Mouse (Mus musculus): ENCODE measurements at regions not wholly inside any gene's neighbourhood (a gene's known extent, or its start where the extent isn't known, plus 50 kb on each side); places are given as distances from the start of the nearest gene placed in this dataset.

DNA sequence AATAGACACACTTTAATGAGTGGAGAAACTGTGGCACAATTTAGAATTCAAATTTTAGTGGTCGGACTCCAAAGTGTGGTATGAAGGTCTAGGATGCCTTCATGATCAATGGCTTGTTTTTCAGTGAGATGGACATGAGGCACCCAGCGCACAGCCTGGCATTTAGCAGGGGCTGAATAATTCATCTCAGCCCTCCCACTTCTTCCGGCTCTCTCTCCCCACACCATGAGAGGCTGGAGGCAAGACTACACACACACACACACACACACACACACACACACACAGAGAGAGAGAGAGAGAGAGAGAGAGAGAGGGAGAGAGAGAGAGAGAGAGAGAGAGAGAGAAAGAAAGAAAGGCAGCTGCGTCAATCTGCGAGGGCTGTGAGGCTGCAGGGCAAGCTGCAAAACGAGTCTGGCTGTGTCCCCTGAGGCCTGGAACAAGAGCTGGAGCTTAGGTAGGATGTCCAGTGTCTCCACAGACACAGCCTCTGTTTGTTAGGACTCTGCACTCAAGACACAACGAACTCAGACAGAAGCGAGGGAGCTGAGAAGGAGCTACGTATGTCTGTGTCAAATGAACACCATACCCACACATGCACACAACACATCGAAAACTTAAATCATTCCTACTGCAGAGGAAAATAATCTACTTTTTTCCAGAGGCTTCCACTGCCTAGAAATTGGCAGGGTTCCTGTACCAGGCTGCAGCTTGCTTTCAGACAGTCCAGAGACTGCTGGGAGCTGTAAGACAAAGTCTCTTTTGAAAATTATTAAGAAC lies 295.8 kb downstream of the Gm11361 start:
- no peak overlapping the region for H3K27ac ChIP-seq (ENCODE audit: insufficient read depth, low read depth)
- dilution Hi-C loops (cut with MboI; ENCODE audit: extremely low pct_ligation_motif_present, extremely low pct_unique_long_range_greater_than_20kb, low sequenced_read_pairs): no loop called here

DNA sequence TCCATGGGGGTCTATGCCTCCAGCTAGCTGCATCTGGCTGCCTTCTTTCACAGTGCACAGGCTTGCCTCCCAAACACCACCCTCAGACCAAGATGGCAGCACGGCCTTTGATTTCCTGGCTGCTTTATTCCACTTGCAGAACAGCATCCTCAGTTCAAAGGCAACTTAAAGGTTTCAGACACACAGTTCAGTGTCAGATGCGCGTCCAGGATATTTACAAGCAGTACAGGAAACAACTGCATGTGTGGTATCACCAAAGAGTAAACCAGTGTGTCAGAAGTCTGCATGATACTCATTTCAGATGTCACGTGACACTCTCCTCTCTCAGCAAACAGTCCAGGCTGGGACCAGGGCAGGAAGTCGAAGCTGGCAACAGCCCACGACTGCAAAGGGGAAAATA lies 294.2 kb downstream of the Gm11361 start:
- Histone ChIP-seq H3K27ac (ENCODE audit: insufficient read depth, low read depth) (no peak overlapping the region), H3K4me3 (replicated peaks in 1 of 3; ENCODE audit: low read depth in 2 of 3, low read length in 2 of 3, poor library complexity in 1 of 3) (no peak overlapping the region), H3K4me1 (ENCODE audit: control insufficient read depth in 1 of 2, insufficient read depth in 2 of 2) (peaks cover 0 to 16% of the 10 kb centered on the region in 2 experiments; a peak in 2 of 4 replicates), H3K36me3 (replicated peaks in 1 of 2; ENCODE audit: control insufficient read depth in 1 of 2, insufficient read depth in 1 of 2, low read length in 1 of 2) (no peaks in the 10 kb centered on the region), H3K9ac (ENCODE audit: insufficient read depth, low read depth) (no peak overlapping the region), H3K4me2 (ENCODE audit: insufficient read depth, low read depth, poor library complexity, severe bottlenecking) (no peak overlapping the region), H3K27me3 (replicated peaks) (no peaks in the 10 kb centered on the region), H3K79me2 (replicated peaks; ENCODE audit: control insufficient read depth, extremely low read depth, insufficient read depth, poor library complexity, severe bottlenecking) (no peaks in the 10 kb centered on the region), H3K9me3 (replicated peaks; ENCODE audit: low read length) (no peaks in the 10 kb centered on the region)
- dilution Hi-C loops (cut with MboI; ENCODE audit: extremely low pct_ligation_motif_present, extremely low pct_unique_long_range_greater_than_20kb, low sequenced_read_pairs): no loop called here
- TF ChIP-seq TCF12 (IDR thresholded peaks at IDR 0.05; ENCODE audit: low read depth, low read length): no peak
- TF ChIP-seq BHLHE40 (IDR thresholded peaks at IDR 0.05; ENCODE audit: low read depth, low read length): 0 out of 2 replicates have a peak, but pooled peaks have one; percentile 5
- peak; percentile 48 for TF ChIP-seq USF1 (IDR thresholded peaks at IDR 0.05; ENCODE audit: low read depth, low read length)
- peak; percentile 44 for TF ChIP-seq USF2 (conservative IDR thresholded peaks at IDR 0.05; ENCODE audit: low read depth, low read length)
- no peak for TF ChIP-seq ZC3H11A (IDR thresholded peaks at IDR 0.05; ENCODE audit: low read depth, low read length)
- no peak for TF ChIP-seq POLR2AphosphoS2 (IDR thresholded peaks at IDR 0.05; ENCODE audit: low read depth, low read length)
- no peak for TF ChIP-seq ETS1 (conservative IDR thresholded peaks at IDR 0.05; ENCODE audit: low read depth, low read length)
- in situ Hi-C loops (cut with MboI; ENCODE audit: low pct_ligation_motif_present, low pct_unique_long_range_greater_than_20kb, low sequenced_read_pairs): no loop called here
- no peak for DNase-seq (ENCODE audit: extremely low read depth)

More for the DNA sequence above, 295.8 kb downstream of the Gm11361 start:
- no peak overlapping the region for H3K9ac ChIP-seq (ENCODE audit: insufficient read depth, low read depth)
- H3K9me3 ChIP-seq (replicated peaks; ENCODE audit: low read length): no peaks in the 10 kb centered on the region
- in situ Hi-C loops (cut with MboI; ENCODE audit: low pct_ligation_motif_present, low pct_unique_long_range_greater_than_20kb, low sequenced_read_pairs): no loop called here
- H3K4me1 ChIP-seq (ENCODE audit: control insufficient read depth in 1 of 2, insufficient read depth in 2 of 2): peaks cover 0 to 17% of the 10 kb centered on the region in 2 experiments; a peak in 2 of 4 replicates
- no peak overlapping the region for H3K4me2 ChIP-seq (ENCODE audit: insufficient read depth, low read depth, poor library complexity, severe bottlenecking)
- H3K27me3 ChIP-seq (replicated peaks): no peaks in the 10 kb centered on the region
- H3K79me2 ChIP-seq (replicated peaks; ENCODE audit: control insufficient read depth, extremely low read depth, insufficient read depth, poor library complexity, severe bottlenecking): no peaks in the 10 kb centered on the region
- DNase-seq (ENCODE audit: extremely low read depth): no peak
- TF ChIP-seq SIN3A (IDR thresholded peaks at IDR 0.05; ENCODE audit: low read length) (no peak), MXI1 (IDR thresholded peaks at IDR 0.05; ENCODE audit: low read depth, low read length) (no peak), ZNF384 (IDR thresholded peaks at IDR 0.05; ENCODE audit: low read depth, low read length) (no peak), ETS1 (conservative IDR thresholded peaks at IDR 0.05; ENCODE audit: low read depth, low read length) (no peak), MEF2A (IDR thresholded peaks at IDR 0.05; ENCODE audit: borderline replicate concordance, low read depth, low read length) (no peak), TBP (conservative IDR thresholded peaks at IDR 0.05; ENCODE audit: low read depth, low read length) (no peak), RCOR1 (conservative IDR thresholded peaks at IDR 0.05; ENCODE audit: low read depth, low read length) (no peak), ZKSCAN1 (IDR thresholded peaks at IDR 0.05; ENCODE audit: borderline replicate concordance, low read depth, low read length) (no peak), GABPA (IDR thresholded peaks at IDR 0.05; ENCODE audit: insufficient replicate concordance, low read depth, low read length) (no peak), MAZ (IDR thresholded peaks at IDR 0.05; ENCODE audit: low read depth, low read length) (no peak), ZMIZ1 (IDR thresholded peaks at IDR 0.05; ENCODE audit: low read depth, low read length) (no peak), ELF1 (IDR thresholded peaks at IDR 0.05; ENCODE audit: low read depth, low read length) (no peak), SMC3 (IDR thresholded peaks at IDR 0.05; ENCODE audit: low read depth, low read length) (no peak), JUND (conservative IDR thresholded peaks at IDR 0.05; ENCODE audit: low read depth, low read length) (no peak), PAX5 (IDR thresholded peaks at IDR 0.05; ENCODE audit: low read length) (no peak)
- H3K36me3 ChIP-seq (replicated peaks in 1 of 2; ENCODE audit: control insufficient read depth in 1 of 2, insufficient read depth in 1 of 2, low read length in 1 of 2): no peaks in the 10 kb centered on the region
- H3K4me3 ChIP-seq (replicated peaks in 1 of 3; ENCODE audit: low read depth in 2 of 3, low read length in 2 of 3, poor library complexity in 1 of 3): no peak overlapping the region

Data from CH12.LX (cell line).